Mouse (Mus musculus): ENCODE measurements around the gene Pcyt1b. TPM values are rescaled to one million over a fixed set of nuclear protein-coding genes. Genes with fewer than 3 reads are reported as not detected.

The Pcyt1b gene
- total RNA-seq (2023) = under 1 TPM; 0.47 TPM

GRCm38 (mm10) chrX:93654218-93655002 lies at the start of gene Pcyt1b:
Pcyt1b (plus strand) TSS chrX:93654863.

DNA sequence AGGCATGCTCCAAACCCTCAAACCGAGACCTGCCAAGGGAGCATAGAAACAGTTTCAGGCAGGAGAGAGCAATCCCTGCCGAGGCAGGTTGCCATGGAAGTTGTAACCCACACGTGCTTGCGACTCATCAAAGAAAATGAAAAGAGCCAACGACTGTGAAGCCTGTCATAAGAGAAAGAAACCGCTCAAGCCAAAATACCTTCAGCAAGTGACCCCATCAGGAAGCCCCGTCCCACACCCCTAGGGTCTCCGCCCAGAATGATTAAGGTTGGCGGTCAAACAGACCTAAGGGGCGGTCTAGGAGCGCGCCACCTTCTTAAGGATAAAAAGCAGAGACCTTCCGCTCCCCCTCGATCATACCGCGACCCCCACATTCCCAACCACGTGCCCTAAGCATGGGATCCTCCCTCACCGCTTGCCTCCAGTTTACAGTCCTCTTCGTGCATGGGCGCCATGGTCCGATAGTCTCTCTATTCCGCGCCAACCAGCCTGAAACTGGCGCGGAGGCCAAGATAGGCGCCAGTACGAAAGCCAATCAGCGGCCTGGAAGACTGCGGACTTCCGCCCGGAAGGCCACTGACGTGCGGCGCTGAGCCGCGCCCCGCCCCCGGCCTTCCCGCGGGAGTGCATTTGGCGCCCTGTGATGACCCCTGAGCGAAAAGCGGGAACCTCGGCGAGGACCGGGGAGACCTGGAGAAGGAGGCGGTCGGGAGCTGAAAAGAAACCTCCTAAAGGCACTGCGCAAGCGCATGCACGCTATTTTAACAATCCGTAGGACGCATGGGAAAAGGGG lies 22.8 kb upstream of the Pcyt1b start, which contains the start of gene Pola1:
Pola1 (minus strand) TSS at position 499 of the 793 bp plus-strand sequence.

Other genes with a start within 250 kb of the Pcyt1b start
- gene Pola1, start 22.7 kb upstream of the Pcyt1b start, total RNA-seq (2023) = 10 to 100 TPM; 10.7 to 12.6 TPM
- 10 to 100 TPM; 15.4 to 16.6 TPM for gene Pdk3, start 177.3 kb downstream of the Pcyt1b start, total RNA-seq (2023)